Mouse (Mus musculus): Measurements from ENCODE around the gene Pacsin2. TPM values are rescaled to one million over a fixed set of nuclear protein-coding genes. Genes with fewer than 3 reads are reported as not detected.
A peak's percentile ranks its signal among the peaks of the same experiment; 100 is the strongest.
"Not testable (repeated sequence)": the region's sequence is repeated elsewhere in the genome, so short reads cannot be mapped to it uniquely, and the experiment has no call there.

Pacsin2 gene
- polyA plus RNA-seq, 1 experiment from 2014 or later = 53.3 TPM

DNA sequence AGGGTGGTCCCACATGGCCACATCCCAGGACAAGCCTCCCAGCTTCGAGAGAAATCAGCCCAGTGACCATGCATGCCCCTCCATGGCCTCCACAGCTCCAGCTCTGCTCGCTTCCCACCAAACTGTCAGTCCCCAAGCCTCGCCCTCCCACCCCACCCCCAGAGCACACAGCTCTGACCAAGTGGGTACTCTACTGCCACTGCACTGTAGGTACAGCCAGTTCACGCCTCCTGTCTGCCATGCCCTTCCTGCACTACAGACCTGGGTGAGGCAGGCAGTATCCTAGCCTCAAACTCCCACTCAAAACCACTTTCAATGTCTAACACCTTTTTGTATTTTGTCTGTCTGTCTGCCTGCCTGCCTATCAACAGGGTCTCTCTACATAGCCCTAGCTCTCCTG lies 53.7 kb downstream of the Pacsin2 start:
- Histone ChIP-seq H3K36me3 (peaks cover 4% of the 10 kb centered on the region), H3K27ac (no peak overlapping the region), H3K4me2 (replicated peaks) (no peak overlapping the region), H3K9ac (no peak overlapping the region), H3K9me3 (no peaks in the 10 kb centered on the region), H3K27me3 (no peaks in the 10 kb centered on the region), H3K4me1 (peaks cover 20% of the 10 kb centered on the region; the same call in 1 of the 2 replicates), H3K4me3 (no peak overlapping the region)
- no peak for ATAC-seq (ENCODE audit: low FRiP score, low read depth)
- 82% methylated on average over 4 of the region's 4 CpGs for WGBS

DNA sequence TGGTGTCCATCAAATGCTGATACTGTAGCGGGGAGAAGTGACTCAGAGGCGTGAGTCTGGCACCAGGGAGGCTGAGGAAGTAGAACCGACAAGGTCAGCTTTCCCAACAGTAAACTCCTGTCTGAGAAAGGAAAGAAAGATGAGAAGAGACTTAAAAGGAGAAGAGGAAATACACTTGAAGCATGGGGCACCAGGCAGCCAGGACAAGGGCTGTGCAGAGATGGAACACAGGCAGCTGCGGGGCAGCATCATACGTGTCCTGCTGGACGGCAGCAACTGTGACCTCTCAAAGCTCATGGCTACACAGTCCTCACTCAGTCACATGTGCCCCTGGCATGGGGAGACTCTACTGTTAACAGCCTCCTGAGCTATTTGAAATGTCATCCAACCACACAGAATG lies 54.1 kb downstream of the Pacsin2 start:
- H3K4me3 ChIP-seq = no peak overlapping the region
- peaks cover 4% of the 10 kb centered on the region for H3K36me3 ChIP-seq
- no peak overlapping the region for H3K9ac ChIP-seq
- WGBS = 70% methylated on average over 6 of the region's 6 CpGs
- no peak for ATAC-seq (ENCODE audit: low FRiP score, low read depth)
- no peak overlapping the region for H3K4me2 ChIP-seq (replicated peaks)
- peaks cover 20% of the 10 kb centered on the region; the same call in 1 of the 2 replicates for H3K4me1 ChIP-seq
- 0 out of 2 replicates have a peak overlapping the region, but pooled peaks have one; percentile 22 for H3K27ac ChIP-seq
- no peaks in the 10 kb centered on the region for H3K27me3 ChIP-seq
- H3K9me3 ChIP-seq = no peaks in the 10 kb centered on the region

DNA sequence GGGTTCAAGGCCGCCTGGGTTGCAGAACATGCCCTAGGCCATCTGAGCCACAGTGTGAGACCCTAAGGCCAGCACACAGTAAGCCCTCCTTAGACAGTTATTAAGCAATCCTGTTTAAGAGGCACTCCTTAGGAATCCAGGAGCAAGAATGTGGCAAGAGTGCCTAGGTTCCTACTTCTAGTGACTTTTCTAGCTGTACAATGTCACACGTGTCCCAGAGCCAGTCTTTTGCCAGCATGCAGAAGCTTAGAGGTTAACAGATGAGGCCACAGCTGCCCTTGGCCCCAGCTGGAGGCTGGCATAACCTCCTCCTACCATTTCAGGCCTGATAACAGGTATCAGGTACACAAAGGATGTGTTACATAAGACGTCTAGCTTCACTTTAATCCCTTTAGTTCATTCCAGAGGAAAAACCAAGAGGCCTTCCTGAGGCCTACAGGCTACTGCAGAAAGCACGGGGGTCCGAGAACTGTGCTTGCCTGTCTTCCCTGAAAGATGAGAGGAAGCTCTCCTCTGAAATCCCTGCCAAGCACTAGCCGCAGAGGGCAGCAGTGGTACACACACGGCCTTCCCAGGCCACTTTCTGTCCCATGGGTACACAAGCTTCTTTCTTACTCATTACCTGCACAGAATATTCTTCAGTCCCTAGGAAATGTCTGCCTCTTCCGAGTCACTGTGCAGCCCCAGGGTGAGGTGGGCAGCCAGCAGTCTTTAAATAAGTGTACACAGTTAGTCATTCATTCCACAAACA lies 55.5 kb downstream of the Pacsin2 start:
- no peak for ATAC-seq (ENCODE audit: low FRiP score, low read depth)
- peaks cover 4% of the 10 kb centered on the region for H3K36me3 ChIP-seq
- H3K4me2 ChIP-seq (replicated peaks) = no peak overlapping the region
- no peaks in the 10 kb centered on the region for H3K9me3 ChIP-seq
- no peak overlapping the region for H3K27ac ChIP-seq
- H3K4me1 ChIP-seq = peaks cover 20% of the 10 kb centered on the region; the same call in 1 of the 2 replicates
- 71% methylated on average over 8 of the region's 8 CpGs for WGBS
- no peak overlapping the region for H3K9ac ChIP-seq
- H3K4me3 ChIP-seq = no peak overlapping the region
- no peaks in the 10 kb centered on the region for H3K27me3 ChIP-seq

DNA sequence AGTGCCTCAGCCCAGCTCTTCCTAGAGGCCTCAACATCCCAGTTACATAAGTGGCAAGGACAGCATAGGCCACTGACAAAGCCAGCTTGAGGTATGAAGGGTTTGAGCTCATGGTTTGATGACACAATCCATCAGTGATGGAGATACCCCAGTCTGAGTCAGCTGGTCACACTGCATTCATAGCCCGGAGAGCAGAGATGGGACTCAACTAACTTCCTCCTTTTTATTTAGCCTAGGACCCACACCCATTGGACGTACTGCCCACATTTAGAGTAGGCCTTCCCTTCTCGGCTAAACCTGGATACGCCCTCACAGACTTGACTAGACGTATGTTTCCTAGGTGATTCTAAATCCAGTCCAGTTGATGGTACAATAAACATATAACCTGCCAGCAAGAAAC lies 56.2 kb downstream of the Pacsin2 start:
- no peak overlapping the region for H3K4me2 ChIP-seq (replicated peaks)
- no peak overlapping the region for H3K27ac ChIP-seq
- no peak overlapping the region for H3K9ac ChIP-seq
- H3K9me3 ChIP-seq = no peaks in the 10 kb centered on the region
- peaks cover 20% of the 10 kb centered on the region; the same call in 1 of the 2 replicates for H3K4me1 ChIP-seq
- H3K36me3 ChIP-seq = peaks cover 4% of the 10 kb centered on the region
- no peak overlapping the region for H3K4me3 ChIP-seq
- no peak for ATAC-seq (ENCODE audit: low FRiP score, low read depth)
- H3K27me3 ChIP-seq = no peaks in the 10 kb centered on the region
- 82% methylated on average over 5 of the region's 5 CpGs for WGBS

DNA sequence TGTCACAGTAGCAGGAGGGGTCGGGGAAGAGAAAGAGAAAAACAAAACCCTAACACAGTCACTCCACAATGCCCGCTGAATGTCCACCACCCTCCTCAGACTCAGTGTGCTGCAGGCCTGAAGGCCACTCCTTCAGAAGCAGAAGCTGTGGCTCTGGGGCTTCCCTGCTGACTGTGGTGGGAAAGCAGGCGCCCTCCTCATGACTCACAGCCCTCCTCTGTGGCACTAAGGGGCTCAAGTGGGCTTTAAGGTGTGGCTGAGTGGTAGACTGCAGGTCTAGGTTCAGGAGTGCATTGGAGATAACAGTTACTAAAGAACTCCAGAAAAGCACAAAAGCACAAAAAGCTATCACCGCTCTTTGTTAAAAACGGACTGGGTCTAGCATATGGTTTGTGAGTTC lies 56.9 kb downstream of the Pacsin2 start:
- H3K9ac ChIP-seq = no peak overlapping the region
- H3K36me3 ChIP-seq = peaks cover 4% of the 10 kb centered on the region
- H3K27me3 ChIP-seq = no peaks in the 10 kb centered on the region
- H3K27ac ChIP-seq = no peak overlapping the region
- peaks cover 18% of the 10 kb centered on the region; the same call in 1 of the 2 replicates for H3K4me1 ChIP-seq
- H3K9me3 ChIP-seq = no peaks in the 10 kb centered on the region
- WGBS = 87% methylated on average over 5 of the region's 5 CpGs
- ATAC-seq (ENCODE audit: low FRiP score, low read depth) = no peak
- no peak overlapping the region for H3K4me3 ChIP-seq
- no peak overlapping the region for H3K4me2 ChIP-seq (replicated peaks)

DNA sequence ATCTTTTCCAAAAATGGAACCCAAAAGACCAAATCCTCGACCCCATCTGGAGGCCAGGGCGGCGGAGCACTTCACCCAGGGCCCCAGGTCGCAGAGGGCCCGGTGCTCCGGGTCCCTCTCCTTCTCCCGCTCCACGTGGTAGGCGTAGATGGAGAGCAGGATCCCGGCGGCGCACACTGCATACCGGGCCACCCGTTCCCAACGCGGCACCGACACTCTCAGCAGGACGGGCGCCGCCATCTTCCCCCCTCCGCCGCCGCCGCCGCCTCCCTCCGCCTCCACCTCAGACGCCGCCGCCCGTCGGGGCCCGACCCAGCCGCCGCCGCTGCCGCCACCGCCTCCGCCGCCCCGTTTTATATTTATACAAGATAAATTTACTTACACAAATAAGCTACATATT lies 58.5 kb downstream of the Pacsin2 start:
- H3K36me3 ChIP-seq = peaks cover 12% of the 10 kb centered on the region
- not testable (repeated sequence) for H3K9ac ChIP-seq; H3K4me3 ChIP-seq; H3K4me1 ChIP-seq; H3K27ac ChIP-seq; H3K27me3 ChIP-seq; H3K9me3 ChIP-seq; H3K4me2 ChIP-seq (replicated peaks); ATAC-seq (ENCODE audit: low FRiP score, low read depth)
- WGBS = 86% methylated on average over 19 of the region's 40 CpGs

DNA sequence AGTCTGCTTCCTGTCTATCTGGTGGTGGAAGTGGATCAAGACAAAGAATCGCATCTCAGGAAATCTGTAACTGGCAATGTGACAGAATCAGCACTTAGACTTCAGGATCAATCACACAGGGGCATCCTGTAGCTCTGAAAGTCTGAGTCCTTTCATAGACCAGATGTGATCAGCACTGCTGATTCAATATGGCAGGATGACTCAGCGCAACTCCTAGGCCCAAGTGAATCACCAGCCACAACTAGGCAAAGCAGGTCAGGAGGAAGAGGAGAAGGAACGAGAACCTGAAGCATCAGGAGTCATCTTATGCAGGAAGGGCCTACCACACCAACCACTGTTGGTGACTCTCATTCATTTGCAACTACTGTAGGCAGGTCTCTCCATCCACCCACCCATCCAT lies 60.4 kb downstream of the Pacsin2 start:
- Histone ChIP-seq H3K4me1 (peaks cover 3% of the 10 kb centered on the region; the same call in 1 of the 2 replicates), H3K4me2 (replicated peaks) (no peak overlapping the region), H3K9ac (no peak overlapping the region), H3K27me3 (no peaks in the 10 kb centered on the region), H3K36me3 (peaks cover 17% of the 10 kb centered on the region), H3K9me3 (no peaks in the 10 kb centered on the region), H3K27ac (no peak overlapping the region), H3K4me3 (no peak overlapping the region)
- ATAC-seq (ENCODE audit: low FRiP score, low read depth) = no peak
- WGBS = 91% methylated on average over 3 of the region's 3 CpGs

DNA sequence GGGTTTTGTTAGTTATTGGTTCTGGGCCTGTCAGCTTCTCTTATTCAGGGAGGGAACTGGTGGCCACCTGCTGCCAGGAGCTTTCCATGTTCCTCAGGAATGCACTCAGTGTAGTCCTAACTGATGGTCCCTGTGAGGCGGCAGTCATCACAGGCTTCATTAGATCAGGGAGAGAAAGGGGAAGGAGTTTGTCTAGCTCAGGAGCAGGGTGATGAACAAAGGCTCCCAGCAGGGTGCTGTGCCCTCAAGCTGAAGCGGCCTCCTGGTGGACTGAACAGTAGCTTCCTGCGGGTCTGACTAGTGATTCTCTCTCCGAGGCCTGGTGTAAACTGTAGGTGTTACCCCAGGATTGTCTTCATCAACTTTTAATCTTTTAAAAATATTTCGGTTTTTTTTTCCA lies 61.4 kb downstream of the Pacsin2 start:
- no peak overlapping the region for H3K4me3 ChIP-seq
- H3K9ac ChIP-seq = no peak overlapping the region
- 0 out of 2 replicates have a peak, but pooled peaks cover 2% of the 10 kb centered on the region for H3K4me1 ChIP-seq
- no peaks in the 10 kb centered on the region for H3K27me3 ChIP-seq
- H3K36me3 ChIP-seq = peaks cover 17% of the 10 kb centered on the region
- no peaks in the 10 kb centered on the region for H3K9me3 ChIP-seq
- no peak overlapping the region for H3K27ac ChIP-seq
- no peak overlapping the region for H3K4me2 ChIP-seq (replicated peaks)
- ATAC-seq (ENCODE audit: low FRiP score, low read depth) = no peak
- 70% methylated on average over 5 of the region's 5 CpGs for WGBS

DNA sequence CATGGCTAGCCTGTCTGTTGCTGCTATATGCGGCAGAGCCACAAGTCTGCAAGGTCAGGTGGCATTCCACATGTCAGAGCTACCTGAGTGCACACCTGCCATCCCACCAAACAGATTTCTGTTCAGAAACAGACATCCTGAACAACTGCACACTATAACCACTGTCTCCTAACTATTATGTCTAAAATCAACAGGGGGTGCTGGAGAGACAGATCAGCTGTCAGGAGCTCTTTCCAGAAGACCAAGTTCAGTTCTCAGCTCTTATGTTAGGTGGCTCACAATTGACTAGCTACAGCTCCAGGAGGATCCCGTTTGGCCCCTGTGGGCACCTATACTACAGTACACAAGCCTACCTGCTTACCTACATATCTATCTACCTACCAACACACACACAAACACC lies 71.7 kb downstream of the Pacsin2 start:
- no peaks in the 10 kb centered on the region for H3K9me3 ChIP-seq
- no peak for ATAC-seq (ENCODE audit: low FRiP score, low read depth)
- WGBS = 81% methylated on average over 2 of the region's 2 CpGs
- H3K27ac ChIP-seq = no peak overlapping the region
- no peaks in the 10 kb centered on the region for H3K27me3 ChIP-seq
- H3K4me2 ChIP-seq (replicated peaks) = no peak overlapping the region
- H3K36me3 ChIP-seq = peaks cover 35% of the 10 kb centered on the region
- no peak overlapping the region for H3K4me3 ChIP-seq
- no peak overlapping the region for H3K9ac ChIP-seq
- peaks cover 17% of the 10 kb centered on the region for H3K4me1 ChIP-seq

DNA sequence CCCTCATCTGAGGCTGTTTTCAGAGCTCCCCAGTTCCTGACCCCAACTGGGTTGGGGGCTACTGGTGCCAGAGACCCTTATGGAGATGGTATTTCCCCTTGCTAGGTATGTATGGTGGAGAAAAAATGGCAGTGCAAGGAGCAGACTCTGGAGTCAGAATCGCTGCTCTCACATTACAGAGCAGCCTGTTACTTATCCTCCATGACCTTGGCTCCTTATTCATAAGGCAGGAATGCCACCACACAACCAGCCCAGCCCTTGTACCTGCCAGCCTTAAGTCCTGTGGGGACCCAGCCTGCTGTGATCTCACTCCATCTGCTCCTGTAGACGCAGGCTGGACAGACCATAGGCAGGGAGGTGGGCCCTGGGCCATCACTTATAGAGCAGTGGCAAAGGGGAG lies 76.5 kb downstream of the Pacsin2 start:
- H3K9me3 ChIP-seq = no peaks in the 10 kb centered on the region
- no peaks in the 10 kb centered on the region for H3K27me3 ChIP-seq
- H3K4me1 ChIP-seq = no peaks in the 10 kb centered on the region
- H3K36me3 ChIP-seq = peaks cover 84% of the 10 kb centered on the region
- H3K27ac ChIP-seq = no peak overlapping the region
- H3K4me3 ChIP-seq = no peak overlapping the region
- 85% methylated on average over 2 of the region's 2 CpGs for WGBS
- no peak for ATAC-seq (ENCODE audit: low FRiP score, low read depth)
- H3K9ac ChIP-seq = no peak overlapping the region
- H3K4me2 ChIP-seq (replicated peaks) = no peak overlapping the region

DNA sequence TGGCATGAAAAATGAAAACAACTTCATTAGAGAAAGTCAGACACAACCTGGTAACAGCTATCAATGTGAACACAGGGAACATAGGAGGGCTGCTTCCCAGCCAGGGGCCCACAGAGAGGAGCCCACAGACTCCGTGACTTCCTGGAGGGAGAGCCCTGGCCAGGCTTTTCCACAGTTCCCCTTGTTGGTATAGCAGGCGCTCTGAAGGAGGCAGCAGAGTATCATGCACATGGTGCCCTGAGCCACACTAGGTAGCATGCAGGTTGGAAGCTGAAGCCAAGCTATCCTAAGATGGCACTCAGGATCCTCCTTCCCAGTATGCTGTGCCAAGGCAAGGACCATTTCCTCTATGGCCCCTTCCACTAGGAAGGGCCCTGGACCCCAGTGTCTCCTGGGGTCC lies 80.8 kb downstream of the Pacsin2 start:
- H3K27ac ChIP-seq = no peak overlapping the region
- H3K4me3 ChIP-seq = no peak overlapping the region
- WGBS = 85% methylated on average over 2 of the region's 2 CpGs
- no peak overlapping the region for H3K9ac ChIP-seq
- H3K9me3 ChIP-seq = 0 out of 2 replicates have a peak, but pooled peaks cover 2% of the 10 kb centered on the region
- no peaks in the 10 kb centered on the region for H3K4me1 ChIP-seq
- H3K36me3 ChIP-seq = peaks cover 92% of the 10 kb centered on the region
- no peaks in the 10 kb centered on the region for H3K27me3 ChIP-seq
- no peak overlapping the region for H3K4me2 ChIP-seq (replicated peaks)
- no peak for ATAC-seq (ENCODE audit: low FRiP score, low read depth)

DNA sequence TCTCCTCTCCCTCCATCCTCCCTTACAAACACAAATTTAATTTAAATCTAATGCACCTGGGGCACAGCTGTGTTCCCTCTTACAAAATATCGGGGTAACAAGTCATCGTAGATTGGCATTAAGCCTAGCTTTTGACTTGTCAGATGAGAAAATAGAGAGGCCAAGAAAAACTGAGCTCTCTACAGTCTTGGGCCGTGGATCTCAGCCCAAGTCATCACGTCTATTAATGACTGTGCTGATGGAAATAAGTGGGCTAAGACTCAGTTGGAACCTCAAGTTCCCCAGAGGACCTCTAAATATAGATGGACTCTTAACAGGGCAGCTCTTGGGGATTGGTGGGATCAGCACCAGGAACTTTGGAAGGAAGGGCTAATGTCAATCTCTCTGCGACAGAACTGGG lies 81.3 kb downstream of the Pacsin2 start:
- no peak overlapping the region for H3K9ac ChIP-seq
- 80% methylated on average over 5 of the region's 5 CpGs for WGBS
- no peak overlapping the region for H3K4me3 ChIP-seq
- H3K9me3 ChIP-seq = 0 out of 2 replicates have a peak, but pooled peaks cover 2% of the 10 kb centered on the region
- H3K27ac ChIP-seq = no peak overlapping the region
- H3K27me3 ChIP-seq = no peaks in the 10 kb centered on the region
- peaks cover 92% of the 10 kb centered on the region for H3K36me3 ChIP-seq
- no peak for ATAC-seq (ENCODE audit: low FRiP score, low read depth)
- no peaks in the 10 kb centered on the region for H3K4me1 ChIP-seq
- no peak overlapping the region for H3K4me2 ChIP-seq (replicated peaks)

DNA sequence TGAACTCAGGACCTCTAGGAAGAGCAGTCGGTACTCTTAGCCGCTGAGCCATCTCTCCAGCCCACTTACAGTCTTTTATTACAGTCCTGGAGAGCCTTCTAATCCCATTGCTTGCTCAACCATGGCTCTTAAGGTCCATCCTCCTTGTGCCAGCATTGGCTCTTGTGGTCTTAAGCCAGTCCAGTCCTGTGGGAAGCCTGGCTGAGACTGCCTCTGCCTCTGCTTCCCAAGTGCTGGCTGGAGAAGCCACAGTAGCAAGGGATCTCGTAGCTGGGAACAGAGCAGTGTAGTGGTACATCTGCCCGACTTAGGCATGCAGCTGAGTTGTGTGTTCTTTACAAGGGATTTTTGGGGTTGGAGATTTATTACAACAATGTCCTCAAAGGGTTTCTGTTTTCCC lies 81.9 kb downstream of the Pacsin2 start:
- 93% methylated on average over 4 of the region's 4 CpGs for WGBS
- H3K4me3 ChIP-seq = no peak overlapping the region
- H3K9ac ChIP-seq = no peak overlapping the region
- H3K4me1 ChIP-seq = no peaks in the 10 kb centered on the region
- H3K9me3 ChIP-seq = 0 out of 2 replicates have a peak, but pooled peaks cover 2% of the 10 kb centered on the region
- H3K36me3 ChIP-seq = peaks cover 92% of the 10 kb centered on the region
- no peak for ATAC-seq (ENCODE audit: low FRiP score, low read depth)
- H3K4me2 ChIP-seq (replicated peaks) = no peak overlapping the region
- H3K27ac ChIP-seq = no peak overlapping the region
- H3K27me3 ChIP-seq = no peaks in the 10 kb centered on the region

All from limb, embryonic 13.5 days (tissue).